Mouse (Mus musculus): Measurements from ENCODE around the gene Dmrta2.

DNA sequence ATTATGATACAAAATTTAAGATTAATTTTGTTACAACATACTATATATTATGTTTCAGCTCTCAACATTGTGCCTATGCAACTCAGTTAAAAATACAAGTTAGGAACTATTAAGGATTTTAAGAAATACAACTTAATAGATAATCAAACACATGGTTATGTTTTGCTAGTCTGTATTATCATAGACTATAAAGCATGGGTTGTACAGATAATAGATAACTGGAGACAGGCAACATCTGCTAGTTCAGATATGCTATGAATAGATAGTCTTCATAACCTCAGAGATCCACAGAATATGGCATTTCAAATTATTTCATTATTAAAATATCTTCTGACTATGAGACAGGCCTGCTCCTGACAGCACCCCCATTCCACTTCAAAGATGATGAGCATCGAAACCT is 28.2 kb downstream of the Dmrta2 start:
- TF ChIP-seq CTCF (IDR thresholded peaks at IDR 0.05; ENCODE audit: low read depth, low read length) (no peak), POLR2A (IDR thresholded peaks at IDR 0.05; ENCODE audit: borderline replicate concordance, low read depth, low read length) (no peak)
